Mouse (Mus musculus): ENCODE data around the gene Eci2. TPM values are rescaled to one million over a fixed set of nuclear protein-coding genes. Genes with fewer than 3 reads are reported as not detected.

The Eci2 gene
- polyA plus RNA-seq, 1 experiment from 2014 or later = 205 TPM

GRCm38 (mm10) chr13:35058145-35058544 is 31.2 kb upstream of the Eci2 start:
- WGBS = 16% methylated on average over 5 of the region's 5 CpGs
- H3K9me3 ChIP-seq (ENCODE audit: control insufficient read depth) = no peaks in the 10 kb centered on the region
- H3K36me3 ChIP-seq (ENCODE audit: control insufficient read depth, insufficient read depth) = no peaks in the 10 kb centered on the region
- no peaks in the 10 kb centered on the region for H3K27me3 ChIP-seq (replicated peaks; ENCODE audit: control insufficient read depth, insufficient read depth, low read length)
- no peaks in the 10 kb centered on the region for H3K4me1 ChIP-seq (replicated peaks; ENCODE audit: control insufficient read depth, insufficient read depth, low read length)
- no peak overlapping the region; the same call in 1 of the 2 replicates for H3K4me2 ChIP-seq (replicated peaks; ENCODE audit: low read depth)
- H3K27ac ChIP-seq (ENCODE audit: low read depth, low read length) = no peak overlapping the region
- TF ChIP-seq CTCF (IDR thresholded peaks at IDR 0.05; ENCODE audit: low read depth) = no peak
- H3K4me3 ChIP-seq (ENCODE audit: low read depth, low read length) = no peak overlapping the region
- peak; percentile 63; the same call in 1 of the 2 replicates for ATAC-seq
- H3K9ac ChIP-seq (ENCODE audit: low read depth, low read length) = no peak overlapping the region

- H3K36me3 ChIP-seq (ENCODE audit: control insufficient read depth, insufficient read depth) = no peaks in the 10 kb centered on the region
- H3K4me2 ChIP-seq (replicated peaks; ENCODE audit: low read depth) = no peak overlapping the region
- no peaks in the 10 kb centered on the region for H3K27me3 ChIP-seq (replicated peaks; ENCODE audit: control insufficient read depth, insufficient read depth, low read length)
- no peak for TF ChIP-seq CTCF (IDR thresholded peaks at IDR 0.05; ENCODE audit: low read depth)
- no peaks in the 10 kb centered on the region for H3K4me1 ChIP-seq (replicated peaks; ENCODE audit: control insufficient read depth, insufficient read depth, low read length)
- ATAC-seq = no peak
- H3K4me3 ChIP-seq (ENCODE audit: low read depth, low read length) = no peak overlapping the region
- H3K9me3 ChIP-seq (ENCODE audit: control insufficient read depth) = no peaks in the 10 kb centered on the region
- 68% methylated on average over 5 of the region's 5 CpGs for WGBS
- H3K27ac ChIP-seq (ENCODE audit: low read depth, low read length) = no peak overlapping the region
- no peak overlapping the region for H3K9ac ChIP-seq (ENCODE audit: low read depth, low read length)
Observed at GRCm38 (mm10) chr13:35036486-35036885, 9.6 kb upstream of the Eci2 start.

- 58% methylated on average over 4 of the region's 4 CpGs for WGBS
- no peak for TF ChIP-seq CTCF (IDR thresholded peaks at IDR 0.05; ENCODE audit: low read depth)
- no peaks in the 10 kb centered on the region for H3K36me3 ChIP-seq (ENCODE audit: control insufficient read depth, insufficient read depth)
- ATAC-seq = no peak
- H3K9me3 ChIP-seq (ENCODE audit: control insufficient read depth) = no peaks in the 10 kb centered on the region
- H3K9ac ChIP-seq (ENCODE audit: low read depth, low read length) = no peak overlapping the region
- H3K27ac ChIP-seq (ENCODE audit: low read depth, low read length) = no peak overlapping the region
- no peak overlapping the region for H3K4me2 ChIP-seq (replicated peaks; ENCODE audit: low read depth)
- H3K4me3 ChIP-seq (ENCODE audit: low read depth, low read length) = no peak overlapping the region
- no peaks in the 10 kb centered on the region for H3K4me1 ChIP-seq (replicated peaks; ENCODE audit: control insufficient read depth, insufficient read depth, low read length)
- H3K27me3 ChIP-seq (replicated peaks; ENCODE audit: control insufficient read depth, insufficient read depth, low read length) = no peaks in the 10 kb centered on the region
Observed at GRCm38 (mm10) chr13:35035731-35036130, 8.8 kb upstream of the Eci2 start.

- H3K9ac ChIP-seq (ENCODE audit: low read depth, low read length) = no peak overlapping the region
- H3K36me3 ChIP-seq (ENCODE audit: control insufficient read depth, insufficient read depth) = no peaks in the 10 kb centered on the region
- TF ChIP-seq CTCF (IDR thresholded peaks at IDR 0.05; ENCODE audit: low read depth) = no peak
- H3K27me3 ChIP-seq (replicated peaks; ENCODE audit: control insufficient read depth, insufficient read depth, low read length) = no peaks in the 10 kb centered on the region
- no peak overlapping the region for H3K27ac ChIP-seq (ENCODE audit: low read depth, low read length)
- H3K9me3 ChIP-seq (ENCODE audit: control insufficient read depth) = no peaks in the 10 kb centered on the region
- WGBS = 87% methylated on average over 4 of the region's 4 CpGs
- no peaks in the 10 kb centered on the region for H3K4me1 ChIP-seq (replicated peaks; ENCODE audit: control insufficient read depth, insufficient read depth, low read length)
- H3K4me2 ChIP-seq (replicated peaks; ENCODE audit: low read depth) = no peak overlapping the region
- no peak overlapping the region for H3K4me3 ChIP-seq (ENCODE audit: low read depth, low read length)
- ATAC-seq = no peak
Observed at GRCm38 (mm10) chr13:35033571-35033970, 6.7 kb upstream of the Eci2 start.

GRCm38 (mm10) chr13:35031684-35032082 is 4.8 kb upstream of the Eci2 start:
- H3K36me3 ChIP-seq (ENCODE audit: control insufficient read depth, insufficient read depth) = no peaks in the 10 kb centered on the region
- H3K27me3 ChIP-seq (replicated peaks; ENCODE audit: control insufficient read depth, insufficient read depth, low read length) = no peaks in the 10 kb centered on the region
- H3K4me3 ChIP-seq (ENCODE audit: low read depth, low read length) = no peak overlapping the region
- peak; percentile 70 for TF ChIP-seq CTCF (IDR thresholded peaks at IDR 0.05; ENCODE audit: low read depth)
- 83% methylated on average over 4 of the region's 4 CpGs for WGBS
- H3K9me3 ChIP-seq (ENCODE audit: control insufficient read depth) = no peaks in the 10 kb centered on the region
- no peak for ATAC-seq
- no peak overlapping the region for H3K9ac ChIP-seq (ENCODE audit: low read depth, low read length)
- H3K4me2 ChIP-seq (replicated peaks; ENCODE audit: low read depth) = no peak overlapping the region
- no peaks in the 10 kb centered on the region for H3K4me1 ChIP-seq (replicated peaks; ENCODE audit: control insufficient read depth, insufficient read depth, low read length)
- no peak overlapping the region for H3K27ac ChIP-seq (ENCODE audit: low read depth, low read length)

- 85% methylated on average over 7 of the region's 7 CpGs for WGBS
- no peak overlapping the region for H3K27ac ChIP-seq (ENCODE audit: low read depth, low read length)
- no peak overlapping the region for H3K4me2 ChIP-seq (replicated peaks; ENCODE audit: low read depth)
- no peak overlapping the region for H3K4me3 ChIP-seq (ENCODE audit: low read depth, low read length)
- H3K9me3 ChIP-seq (ENCODE audit: control insufficient read depth) = no peaks in the 10 kb centered on the region
- no peaks in the 10 kb centered on the region for H3K36me3 ChIP-seq (ENCODE audit: control insufficient read depth, insufficient read depth)
- H3K4me1 ChIP-seq (replicated peaks; ENCODE audit: control insufficient read depth, insufficient read depth, low read length) = no peaks in the 10 kb centered on the region
- H3K9ac ChIP-seq (ENCODE audit: low read depth, low read length) = no peak overlapping the region
- TF ChIP-seq CTCF (IDR thresholded peaks at IDR 0.05; ENCODE audit: low read depth) = peak; percentile 52
- H3K27me3 ChIP-seq (replicated peaks; ENCODE audit: control insufficient read depth, insufficient read depth, low read length) = no peaks in the 10 kb centered on the region
- no peak for ATAC-seq
Observed at GRCm38 (mm10) chr13:35030979-35031683, 4.2 kb upstream of the Eci2 start.

All from intestine, postnatal 0 days (tissue).